Mouse (Mus musculus) thymus, adult 2 months (tissue): ENCODE results near the gene Cerk.

ENCODE experiments used
- CTCF ChIP-seq: fragments of 200-500 bp; IDR thresholded peaks from 2 replicates; pipeline ENCODE4 v1.5.1; 2012; ENCODE audit warnings: mild to moderate bottlenecking, control low read depth, low read length, moderate library complexity, borderline replicate concordance; ENCODE audit not compliant: control insufficient read depth, poor library complexity, insufficient read depth; ENCODE audit errors: extremely low read depth
- POLR2A ChIP-seq: fragments of 200-500 bp; IDR thresholded peaks from 2 replicates; pipeline ENCODE4 v1.6.1; 2012; ENCODE audit warnings: mild to moderate bottlenecking, low read length, control low read depth, moderate library complexity; ENCODE audit not compliant: control insufficient read depth, poor library complexity, insufficient read depth; ENCODE audit errors: extremely low read depth

GRCm38 (mm10) chr15:86105751-86106150 lies 80.2 kb downstream of the Cerk start:
- TF ChIP-seq POLR2A (no peak), CTCF (no peak)
